In genomic region chr3:89322514-89323165, GRCm38 (mm10) we compare ENCODE assay signal across 8 mouse cellular contexts. TPM values are rescaled to one million over a fixed set of nuclear protein-coding genes. Genes with fewer than 3 reads are reported as not detected.
DNase-seq lines count a peak whose midpoint lies in the region; ATAC-seq and TF ChIP-seq lines count a peak whose summit lies in the region.

Efna3 (minus strand) TSS chr3:89322965.

- peaks cover 46% of the 10 kb centered on the region for H3K4me1 ChIP-seq in embryonic facial prominence, embryonic 13.5 days
- H3K4me1 ChIP-seq in heart, embryonic 10.5 days, result peaks cover 52% of the 10 kb centered on the region
- H3K4me1 ChIP-seq in kidney, embryonic 14.5 days (ENCODE audit: control insufficient read depth, insufficient read depth, low read length), result peaks cover 47% of the 10 kb centered on the region
- H3K4me1 ChIP-seq in limb, embryonic 12.5 days (replicated peaks), result peaks cover 52% of the 10 kb centered on the region
- H3K4me1 ChIP-seq in midbrain, embryonic 15.5 days, result peaks cover 38% of the 10 kb centered on the region
- H3K4me1 ChIP-seq in stomach, postnatal 0 days (replicated peaks; ENCODE audit: control insufficient read depth, insufficient read depth), result peaks cover 13% of the 10 kb centered on the region

- DNase-seq in lung, adult 18-20 months, result peak; percentile 74 to 76
- no peak for DNase-seq in lung, postnatal 25 days (ENCODE audit: low spot score)
- no peak for DNase-seq in heart, embryonic 10.5 days (ENCODE audit: low spot score)
- peak; percentile 78 for DNase-seq in stomach, postnatal 0 days (ENCODE audit: low spot score)

- WGBS in embryonic facial prominence, embryonic 13.5 days, result 2% methylated on average over 52 of the region's 53 CpGs
- 1% methylated on average over 53 of the region's 53 CpGs for WGBS in heart, embryonic 10.5 days
- under 1% methylated on average over 52 of the region's 53 CpGs for whole genome bisulfite sequencing in kidney, embryonic 14.5 days
- 2% methylated on average over 52 of the region's 53 CpGs for WGBS in limb, embryonic 12.5 days
- WGBS in midbrain, embryonic 15.5 days, result 0% methylated on average over 53 of the region's 53 CpGs
- under 1% methylated on average over 47 of the region's 53 CpGs for WGBS in stomach, postnatal 0 days

- no peak for TF ChIP-seq EP300 in stomach, postnatal 0 days (optimal IDR thresholded peaks at IDR 0.05)

- H3K4me3 ChIP-seq in embryonic facial prominence, embryonic 13.5 days, result peak within 1 kb of the TSS; percentile 72
- peak within 1 kb of the TSS; percentile 76 for H3K4me3 ChIP-seq in heart, embryonic 10.5 days
- peak within 1 kb of the TSS; percentile 64 for H3K4me3 ChIP-seq in kidney, embryonic 14.5 days (ENCODE audit: low read length)
- H3K4me3 ChIP-seq in limb, embryonic 12.5 days (replicated peaks), result peak within 1 kb of the TSS; percentile 71
- H3K4me3 ChIP-seq in midbrain, embryonic 15.5 days, result peak within 1 kb of the TSS; percentile 78
- peak within 1 kb of the TSS; percentile 56 for H3K4me3 ChIP-seq in stomach, postnatal 0 days (ENCODE audit: low read depth, low read length)

- TF ChIP-seq CTCF in stomach, postnatal 0 days (IDR thresholded peaks at IDR 0.05; ENCODE audit: low read depth), result no peak

- H3K36me3 ChIP-seq in embryonic facial prominence, embryonic 13.5 days, result no peaks in the 10 kb centered on the region
- no peaks in the 10 kb centered on the region for H3K36me3 ChIP-seq in heart, embryonic 10.5 days
- no peaks in the 10 kb centered on the region for H3K36me3 ChIP-seq in kidney, embryonic 14.5 days (ENCODE audit: control insufficient read depth, insufficient read depth, low read length)
- H3K36me3 ChIP-seq in limb, embryonic 12.5 days, result no peaks in the 10 kb centered on the region
- H3K36me3 ChIP-seq in midbrain, embryonic 15.5 days (replicated peaks), result no peaks in the 10 kb centered on the region
- no peaks in the 10 kb centered on the region for H3K36me3 ChIP-seq in stomach, postnatal 0 days (ENCODE audit: control insufficient read depth, insufficient read depth, low read length)

- H3K9ac ChIP-seq in embryonic facial prominence, embryonic 13.5 days, result peak within 1 kb of the TSS; percentile 77
- peak within 1 kb of the TSS; percentile 69 for H3K9ac ChIP-seq in kidney, embryonic 14.5 days (ENCODE audit: low read depth, low read length)
- H3K9ac ChIP-seq in limb, embryonic 12.5 days (replicated peaks), result peak within 1 kb of the TSS; percentile 77
- H3K9ac ChIP-seq in midbrain, embryonic 15.5 days, result peak within 1 kb of the TSS; percentile 77
- peak within 1 kb of the TSS; percentile 69 for H3K9ac ChIP-seq in stomach, postnatal 0 days (ENCODE audit: low read length)

- H3K4me2 ChIP-seq in embryonic facial prominence, embryonic 13.5 days, result peak within 1 kb of the TSS; percentile 92
- H3K4me2 ChIP-seq in kidney, embryonic 14.5 days (replicated peaks; ENCODE audit: low read depth, low read length), result peak within 1 kb of the TSS; percentile 97
- H3K4me2 ChIP-seq in limb, embryonic 12.5 days, result peak within 1 kb of the TSS; percentile 99
- H3K4me2 ChIP-seq in midbrain, embryonic 15.5 days, result peak within 1 kb of the TSS; percentile 84
- peak within 1 kb of the TSS; percentile 99 for H3K4me2 ChIP-seq in stomach, postnatal 0 days (replicated peaks; ENCODE audit: low read depth)

- peaks cover 43% of the 10 kb centered on the region for H3K27me3 ChIP-seq in embryonic facial prominence, embryonic 13.5 days
- peaks cover 82% of the 10 kb centered on the region for H3K27me3 ChIP-seq in heart, embryonic 10.5 days (ENCODE audit: insufficient read depth, poor library complexity, severe bottlenecking)
- H3K27me3 ChIP-seq in kidney, embryonic 14.5 days (ENCODE audit: control insufficient read depth, insufficient read depth, low read length), result peaks cover 35% of the 10 kb centered on the region
- peaks cover 42% of the 10 kb centered on the region for H3K27me3 ChIP-seq in limb, embryonic 12.5 days
- peaks cover 12% of the 10 kb centered on the region for H3K27me3 ChIP-seq in midbrain, embryonic 15.5 days (replicated peaks)
- H3K27me3 ChIP-seq in stomach, postnatal 0 days (ENCODE audit: control insufficient read depth, insufficient read depth, low read length), result no peaks in the 10 kb centered on the region

- no peaks in the 10 kb centered on the region for H3K9me3 ChIP-seq in embryonic facial prominence, embryonic 13.5 days
- no peaks in the 10 kb centered on the region for H3K9me3 ChIP-seq in heart, embryonic 10.5 days
- no peaks in the 10 kb centered on the region for H3K9me3 ChIP-seq in kidney, embryonic 14.5 days (ENCODE audit: control insufficient read depth, low read length)
- no peaks in the 10 kb centered on the region for H3K9me3 ChIP-seq in limb, embryonic 12.5 days
- no peaks in the 10 kb centered on the region for H3K9me3 ChIP-seq in midbrain, embryonic 15.5 days
- H3K9me3 ChIP-seq in stomach, postnatal 0 days (ENCODE audit: control insufficient read depth, low read length), result no peaks in the 10 kb centered on the region

- peak; percentile 62; the same call in 1 of the 2 replicates for ATAC-seq in embryonic facial prominence, embryonic 13.5 days (ENCODE audit: insufficient number of reproducible peaks, insufficient read depth, low FRiP score, low TSS enrichment, low read depth)
- peak; percentile 14 for ATAC-seq in kidney, embryonic 14.5 days (ENCODE audit: low FRiP score, low TSS enrichment)
- ATAC-seq in limb, embryonic 12.5 days (ENCODE audit: insufficient number of reproducible peaks, insufficient read depth, low FRiP score, low TSS enrichment, low read depth), result peak; percentile 35; the same call in 1 of the 2 replicates
- peak; percentile 44 for ATAC-seq in midbrain, embryonic 15.5 days (replicated peaks)
- ATAC-seq in stomach, postnatal 0 days (ENCODE audit: low FRiP score, low TSS enrichment), result peak; percentile 45; the same call in 1 of the 2 replicates

- peak within 1 kb of the TSS; percentile 44; the same call in 1 of the 2 replicates for H3K27ac ChIP-seq in embryonic facial prominence, embryonic 13.5 days
- H3K27ac ChIP-seq in heart, embryonic 10.5 days, result peak within 1 kb of the TSS; percentile 64
- H3K27ac ChIP-seq in kidney, embryonic 14.5 days (ENCODE audit: low read depth, low read length), result no peak within 1 kb of the TSS
- peak within 1 kb of the TSS; percentile 78 for H3K27ac ChIP-seq in limb, embryonic 12.5 days
- peak within 1 kb of the TSS; percentile 85 for H3K27ac ChIP-seq in midbrain, embryonic 15.5 days
- H3K27ac ChIP-seq in stomach, postnatal 0 days (replicated peaks), result no peak within 1 kb of the TSS

RNA-seq across cellular contexts. Expression of gene Efna3, which starts in this region (rescaled TPM):
- 22.6 and 26.6 TPM in 2 replicates for polyA plus RNA-seq in embryonic facial prominence, embryonic 13.5 days (2015; fragmentation: Nextera tagmentation; extraction: Ambion mirVana)
- 0.71 and 2.5 TPM in 2 replicates for polyA plus RNA-seq in heart, embryonic 10.5 days (2016; fragmentation: Nextera tagmentation; extraction: Ambion mirVana)
- 9.7 and 10.1 TPM in 2 replicates for polyA plus RNA-seq in kidney, embryonic 14.5 days (2014; fragmentation: Nextera tagmentation; extraction: Ambion mirVana)
- 17.6 and 21.3 TPM in 2 replicates for polyA plus RNA-seq in limb, embryonic 12.5 days (2016; fragmentation: Nextera tagmentation; extraction: Ambion mirVana)
- 40.5 and 43.0 TPM in 2 replicates for polyA plus RNA-seq in midbrain, embryonic 15.5 days (2015; fragmentation: Nextera tagmentation; extraction: Ambion mirVana)
- 25.8 and 29.2 TPM in 2 replicates for polyA plus RNA-seq in stomach, postnatal 0 days (2015; fragmentation: Nextera tagmentation; extraction: Ambion mirVana)

Comparison
In these comparisons a context has a peak if more than half of its experiments do, and no peak if none do; other contexts are left out.
1. DNase-seq: peak in lung, adult 18-20 months (2 of 2) and stomach, postnatal 0 days (single experiment); none in lung, postnatal 25 days (single experiment) and heart, embryonic 10.5 days (single experiment).
2. H3K27ac ChIP-seq: peak in embryonic facial prominence, embryonic 13.5 days (single experiment), heart, embryonic 10.5 days (single experiment), limb, embryonic 12.5 days (single experiment) and midbrain, embryonic 15.5 days (single experiment); none in kidney, embryonic 14.5 days (single experiment) and stomach, postnatal 0 days (single experiment).
3. Peak in every context shown above with its lines, with median percentiles within 50 percentile points of each other: ATAC-seq, H3K4me2 ChIP-seq, H3K4me3 ChIP-seq and H3K9ac ChIP-seq.